ENCODE assay signal across 19 mouse cellular contexts in genomic region chr17:47788306-47788705, GRCm38 (mm10). TPM values are rescaled to one million over a fixed set of nuclear protein-coding genes. Genes with fewer than 3 reads are reported as not detected.
DNase-seq lines count a peak whose midpoint lies in the region; ATAC-seq and TF ChIP-seq lines count a peak whose summit lies in the region.
"Had no signal": no experiment of that assay in that cellular context is flagged by ENCODE, and none has a peak within 500 bp of the region (broad histone marks: within the 10 kb centered on the region; RNA-seq: fewer than 3 reads in every experiment).

No protein-coding gene starts in this region.

- peak; percentile 41 for ATAC-seq in kidney, embryonic 15.5 days (replicated peaks; ENCODE audit: low FRiP score)
- ATAC-seq in limb, embryonic 14.5 days (ENCODE audit: low FRiP score, low read depth), result no peak
- ATAC-seq in heart, embryonic 12.5 days (ENCODE audit: insufficient number of reproducible peaks, low FRiP score), result no peak
- ATAC-seq: forebrain, postnatal 0 days had no signal

- H3K27ac ChIP-seq in kidney, embryonic 15.5 days, result no peak overlapping the region
- H3K27ac ChIP-seq in embryonic facial prominence, embryonic 10.5 days (replicated peaks), result peak overlapping the region; percentile 79
- H3K27ac ChIP-seq in limb, embryonic 14.5 days (replicated peaks; ENCODE audit: low read depth, low read length), result 0 out of 2 replicates have a peak overlapping the region, but pooled peaks have one; percentile 56
- no peak overlapping the region for H3K27ac ChIP-seq in heart, embryonic 12.5 days (ENCODE audit: poor library complexity, severe bottlenecking)
- H3K27ac ChIP-seq: embryonic facial prominence, embryonic 15.5 days; lung, embryonic 15.5 days; stomach, embryonic 15.5 days had no signal

- TF ChIP-seq CTCF in lung, adult 2 months (IDR thresholded peaks at IDR 0.05; ENCODE audit: insufficient read depth, low read length), result no peak

- H3K4me2 ChIP-seq in kidney, embryonic 15.5 days, result peak overlapping the region; percentile 14; the same call in 1 of the 2 replicates
- no peak overlapping the region; the same call in 1 of the 2 replicates for H3K4me2 ChIP-seq in limb, embryonic 14.5 days (replicated peaks; ENCODE audit: low read depth, low read length, severe bottlenecking)
- H3K4me2 ChIP-seq in heart, embryonic 12.5 days, result no peak overlapping the region
- H3K4me2 ChIP-seq: embryonic facial prominence, embryonic 15.5 days; lung, embryonic 15.5 days; stomach, embryonic 15.5 days had no signal

- peaks cover 36% of the 10 kb centered on the region for H3K4me1 ChIP-seq in kidney, embryonic 15.5 days
- peaks cover 78% of the 10 kb centered on the region for H3K4me1 ChIP-seq in embryonic facial prominence, embryonic 10.5 days
- H3K4me1 ChIP-seq in limb, embryonic 14.5 days (ENCODE audit: control insufficient read depth, insufficient read depth, low read length), result peaks cover 17% of the 10 kb centered on the region
- H3K4me1 ChIP-seq in heart, embryonic 12.5 days (replicated peaks), result peaks cover 47% of the 10 kb centered on the region
- no peaks in the 10 kb centered on the region for H3K4me1 ChIP-seq in lung, adult 2 months (ENCODE audit: control insufficient read depth, insufficient read depth, low read length)

- H3K9ac ChIP-seq in kidney, embryonic 15.5 days, result 0 out of 2 replicates have a peak overlapping the region, but pooled peaks have one; percentile 11
- peak overlapping the region; percentile 42; the same call in 1 of the 2 replicates for H3K9ac ChIP-seq in limb, embryonic 14.5 days (ENCODE audit: low read depth, low read length, severe bottlenecking)
- H3K9ac ChIP-seq in heart, embryonic 12.5 days, result no peak overlapping the region
- H3K9ac ChIP-seq: embryonic facial prominence, embryonic 15.5 days; forebrain, postnatal 0 days; lung, embryonic 15.5 days; stomach, embryonic 15.5 days had no signal

- no peak overlapping the region for H3K4me3 ChIP-seq in kidney, embryonic 15.5 days (replicated peaks)
- H3K4me3 ChIP-seq in embryonic facial prominence, embryonic 10.5 days, result peak overlapping the region; percentile 30; the same call in 1 of the 2 replicates
- H3K4me3 ChIP-seq in limb, embryonic 14.5 days (replicated peaks; ENCODE audit: low read length), result no peak overlapping the region
- H3K4me3 ChIP-seq in heart, embryonic 12.5 days, result no peak overlapping the region
- no peak overlapping the region for H3K4me3 ChIP-seq in lung, adult 2 months (replicated peaks; ENCODE audit: extremely low read depth, low read depth, low read length)
- H3K4me3 ChIP-seq: embryonic facial prominence, embryonic 15.5 days; lung, embryonic 15.5 days; megakaryocyte, embryonic 14.5 days; stomach, embryonic 15.5 days had no signal

- DNase-seq in embryo, embryonic 10 days (ENCODE audit: low spot score), result peak; percentile 65
- no peak for DNase-seq in embryo, embryonic 9.5 days (ENCODE audit: extremely low spot score)
- no peak for DNase-seq in kidney, adult 8-10 months
- DNase-seq in embryonic facial prominence, embryonic 10.5 days (ENCODE audit: low spot score), result peak; percentile 70
- peak; percentile 61 for DNase-seq in limb, embryonic 14.5 days (ENCODE audit: low spot score)
- no peak for DNase-seq in lung, adult 2 months
- DNase-seq: cerebellum, adult 8-10 months; heart, postnatal 36 days; kidney, postnatal 10 days; layer of hippocampus, adult 9-11 months; right cerebral cortex, postnatal 4 days; thymus, postnatal 36 days had no signal

- H3K36me3 ChIP-seq in kidney, embryonic 15.5 days, result no peaks in the 10 kb centered on the region
- no peaks in the 10 kb centered on the region for H3K36me3 ChIP-seq in embryonic facial prominence, embryonic 10.5 days (replicated peaks)
- H3K36me3 ChIP-seq in limb, embryonic 14.5 days (ENCODE audit: control insufficient read depth, insufficient read depth, low read length), result no peaks in the 10 kb centered on the region
- peaks cover 26% of the 10 kb centered on the region for H3K36me3 ChIP-seq in heart, embryonic 12.5 days
- H3K36me3 ChIP-seq: embryonic facial prominence, embryonic 15.5 days; lung, embryonic 15.5 days; stomach, embryonic 15.5 days had no signal

- no peaks in the 10 kb centered on the region for H3K9me3 ChIP-seq in kidney, embryonic 15.5 days (replicated peaks)
- H3K9me3 ChIP-seq in embryonic facial prominence, embryonic 10.5 days, result no peaks in the 10 kb centered on the region
- no peaks in the 10 kb centered on the region for H3K9me3 ChIP-seq in limb, embryonic 14.5 days (ENCODE audit: control insufficient read depth, low read length)
- no peaks in the 10 kb centered on the region for H3K9me3 ChIP-seq in heart, embryonic 12.5 days (replicated peaks)
- H3K9me3 ChIP-seq: embryonic facial prominence, embryonic 15.5 days; lung, embryonic 15.5 days; megakaryocyte, embryonic 14.5 days; stomach, embryonic 15.5 days had no signal

- no peaks in the 10 kb centered on the region; the same call in 1 of the 2 replicates for H3K27me3 ChIP-seq in kidney, embryonic 15.5 days
- peaks cover 48% of the 10 kb centered on the region for H3K27me3 ChIP-seq in embryonic facial prominence, embryonic 10.5 days (replicated peaks; ENCODE audit: low read depth, poor library complexity, severe bottlenecking)
- H3K27me3 ChIP-seq in limb, embryonic 14.5 days (ENCODE audit: control insufficient read depth, insufficient read depth, low read length), result no peaks in the 10 kb centered on the region
- H3K27me3 ChIP-seq in heart, embryonic 12.5 days (replicated peaks), result no peaks in the 10 kb centered on the region; the same call in 1 of the 2 replicates
- H3K27me3 ChIP-seq: embryonic facial prominence, embryonic 15.5 days; lung, embryonic 15.5 days; stomach, embryonic 15.5 days had no signal

- 6% methylated on average over 4 of the region's 4 CpGs for WGBS in kidney, embryonic 15.5 days
- under 1% methylated on average over 4 of the region's 4 CpGs for WGBS in embryonic facial prominence, embryonic 10.5 days
- whole genome bisulfite sequencing in limb, embryonic 14.5 days, result 1% methylated on average over 4 of the region's 4 CpGs
- WGBS in heart, embryonic 12.5 days, result 10% methylated on average over 4 of the region's 4 CpGs
- WGBS in lung, adult 2 months, result 43% methylated on average over 4 of the region's 4 CpGs

- no peak for TF ChIP-seq POLR2A in limb, embryonic 14.5 days (IDR thresholded peaks at IDR 0.05; ENCODE audit: borderline replicate concordance, extremely low read depth, insufficient read depth, insufficient read length)
- no peak for TF ChIP-seq POLR2A in lung, adult 2 months (IDR thresholded peaks at IDR 0.05; ENCODE audit: borderline replicate concordance, extremely low read depth, low read depth, low read length)

RNA-seq across cellular contexts. Expression of gene Mdfi, which starts 46.2 kb away (rescaled TPM):
- polyA plus RNA-seq in kidney, embryonic 15.5 days (2015; fragmentation: Nextera tagmentation; extraction: Ambion mirVana), result 7.7 and 12.6 TPM in 2 replicates
- 21.0 and 25.1 TPM in 2 replicates for polyA plus RNA-seq in embryonic facial prominence, embryonic 10.5 days (2016; fragmentation: Nextera tagmentation; extraction: Ambion mirVana)
- polyA plus RNA-seq in limb, embryonic 14.5 days (2012; rRNA removed), result 281 and 440 TPM in 2 replicates
- 57.5 and 64.7 TPM in 2 replicates for polyA plus RNA-seq in limb, embryonic 14.5 days (2014; fragmentation: Nextera tagmentation; extraction: Ambion mirVana)
- polyA plus RNA-seq in heart, embryonic 12.5 days (2016; fragmentation: Nextera tagmentation; extraction: Ambion mirVana), result 11.1 and 11.2 TPM in 2 replicates
- 38.8 and 51.1 TPM in 2 replicates for polyA plus RNA-seq in lung, adult 2 months (2012; rRNA removed)

RNA-seq across cellular contexts. Expression of gene Tfeb, which starts 51.5 kb away (rescaled TPM):
- 13.4 and 15.2 TPM in 2 replicates for polyA plus RNA-seq in kidney, embryonic 15.5 days (2015; fragmentation: Nextera tagmentation; extraction: Ambion mirVana)
- 2.3 and 2.9 TPM in 2 replicates for polyA plus RNA-seq in embryonic facial prominence, embryonic 10.5 days (2016; fragmentation: Nextera tagmentation; extraction: Ambion mirVana)
- polyA plus RNA-seq in limb, embryonic 14.5 days (2012; rRNA removed), result 12.2 and 13.2 TPM in 2 replicates
- 10.6 and 11.5 TPM in 2 replicates for polyA plus RNA-seq in limb, embryonic 14.5 days (2014; fragmentation: Nextera tagmentation; extraction: Ambion mirVana)
- polyA plus RNA-seq in heart, embryonic 12.5 days (2016; fragmentation: Nextera tagmentation; extraction: Ambion mirVana), result 22.7 and 24.5 TPM in 2 replicates
- 43.4 and 51.1 TPM in 2 replicates for polyA plus RNA-seq in lung, adult 2 months (2012; rRNA removed)

Comparison
In these comparisons a context has a peak if more than half of its experiments do, and no peak if none do; other contexts are left out.
1. DNase-seq: peak in embryo, embryonic 10 days (single experiment), embryonic facial prominence, embryonic 10.5 days (single experiment) and limb, embryonic 14.5 days (single experiment); none in embryo, embryonic 9.5 days (single experiment), kidney, adult 8-10 months (0 of 2) and lung, adult 2 months (single experiment).
2. H3K27ac ChIP-seq: peak in embryonic facial prominence, embryonic 10.5 days (single experiment) and limb, embryonic 14.5 days (single experiment); none in kidney, embryonic 15.5 days (single experiment) and heart, embryonic 12.5 days (single experiment).